Mouse (Mus musculus): ENCODE results near the gene Siae. TPM values are rescaled to one million over a fixed set of nuclear protein-coding genes. Genes with fewer than 3 reads are reported as not detected.
A peak's percentile ranks its signal among the peaks of the same experiment; 100 is the strongest.

Gene Siae
- polyA plus RNA-seq, 1 experiment, result not detected

DNA sequence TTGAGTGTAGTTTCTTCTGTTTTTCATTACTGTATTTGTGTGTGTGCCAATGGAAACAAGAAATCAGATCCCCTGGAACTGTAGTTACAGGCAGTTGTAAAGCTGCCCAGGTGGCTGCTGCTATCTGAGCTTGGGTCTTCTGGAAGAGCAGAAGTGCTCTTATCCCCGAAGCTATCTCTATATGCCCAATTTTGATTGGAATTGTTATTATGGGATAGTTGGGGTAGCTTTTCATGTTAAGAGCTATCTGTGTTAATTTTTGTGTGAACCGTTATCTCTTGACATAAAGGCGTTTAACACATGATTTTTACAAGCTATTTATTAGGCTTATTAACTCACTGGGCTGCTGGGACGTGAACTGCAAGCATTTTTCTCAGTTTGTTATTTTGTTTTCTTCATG, 54.1 kb downstream of the Siae start:
- no peak overlapping the region for H3K27ac ChIP-seq (ENCODE audit: insufficient read depth, low read depth, low read length)
- H3K4me1 ChIP-seq (ENCODE audit: control insufficient read depth, insufficient read depth, low read length), result no peaks in the 10 kb centered on the region
- no peak overlapping the region for H3K4me3 ChIP-seq (ENCODE audit: insufficient read depth, low read depth, low read length)
- TF ChIP-seq CTCF (IDR thresholded peaks at IDR 0.05; ENCODE audit: insufficient read depth, low read depth, low read length) (no peak), POLR2A (IDR thresholded peaks at IDR 0.05; ENCODE audit: insufficient read depth, low read depth, low read length) (no peak)
- 67% methylated on average over 4 of the region's 4 CpGs for WGBS

GRCm38 (mm10) chr9:37613182-37613910, 57.8 kb downstream of the Siae start, which contains the start of gene Spa17:
TSS of gene Spa17 (minus strand) at chr9:37613722.
- TF ChIP-seq POLR2A (IDR thresholded peaks at IDR 0.05; ENCODE audit: insufficient read depth, low read depth, low read length), result peak; percentile 25; the same call in 1 of the 2 replicates
- TF ChIP-seq CTCF (IDR thresholded peaks at IDR 0.05; ENCODE audit: insufficient read depth, low read depth, low read length), result no peak
- Histone ChIP-seq H3K27ac (ENCODE audit: insufficient read depth, low read depth, low read length) (peak within 1 kb of the TSS; percentile 91), H3K4me1 (ENCODE audit: control insufficient read depth, insufficient read depth, low read length) (no peaks in the 10 kb centered on the region), H3K4me3 (ENCODE audit: insufficient read depth, low read depth, low read length) (peak within 1 kb of the TSS; percentile 76)
- under 1% methylated on average over 45 of the region's 45 CpGs for WGBS

DNA sequence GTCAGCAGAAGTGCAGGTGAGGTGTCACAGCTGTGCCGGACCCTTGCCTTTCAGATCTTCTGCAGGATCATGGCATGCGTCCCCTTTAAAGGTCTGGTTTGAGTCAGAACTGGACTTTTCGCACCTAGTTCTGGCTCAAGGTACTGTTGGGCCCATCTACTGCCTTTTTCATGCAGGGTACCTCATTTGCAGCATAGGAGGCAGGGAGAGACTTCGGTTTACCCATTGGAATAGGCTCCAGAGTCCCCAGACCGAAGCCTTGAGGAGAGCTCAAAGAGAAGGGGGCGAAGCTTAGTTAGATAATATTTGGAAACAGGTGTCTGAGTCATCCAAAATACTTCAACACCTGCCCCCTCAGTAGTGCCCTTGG, 58.4 kb downstream of the Siae start:
- peak overlapping the region; percentile 76 for H3K4me3 ChIP-seq (ENCODE audit: insufficient read depth, low read depth, low read length)
- H3K27ac ChIP-seq (ENCODE audit: insufficient read depth, low read depth, low read length), result peak overlapping the region; percentile 28; the same call in 1 of the 2 replicates
- H3K4me1 ChIP-seq (ENCODE audit: control insufficient read depth, insufficient read depth, low read length), result no peaks in the 10 kb centered on the region
- 16% methylated on average over 6 of the region's 6 CpGs for WGBS
- TF ChIP-seq POLR2A (IDR thresholded peaks at IDR 0.05; ENCODE audit: insufficient read depth, low read depth, low read length) (no peak), CTCF (IDR thresholded peaks at IDR 0.05; ENCODE audit: insufficient read depth, low read depth, low read length) (no peak)

DNA sequence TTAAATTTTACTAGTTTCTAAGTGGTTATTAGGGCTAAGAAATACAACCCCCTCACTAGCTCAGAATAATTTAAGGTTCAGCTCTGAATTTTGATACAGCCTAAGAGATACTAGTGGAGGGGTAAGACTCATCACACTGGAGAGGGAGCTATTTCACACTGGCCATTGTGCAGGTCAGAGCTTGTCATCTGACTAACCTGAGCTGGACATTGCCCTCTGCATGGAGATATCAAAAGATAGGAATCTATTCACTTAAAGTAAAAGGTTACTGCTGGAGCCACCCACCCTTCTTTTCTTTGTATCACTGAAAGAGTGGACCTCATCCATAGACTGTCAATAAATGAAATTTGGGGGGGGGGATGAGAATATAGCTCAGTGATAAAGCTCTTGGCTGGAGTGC, 58.8 kb downstream of the Siae start:
- Histone ChIP-seq H3K4me3 (ENCODE audit: insufficient read depth, low read depth, low read length) (no peak overlapping the region), H3K4me1 (ENCODE audit: control insufficient read depth, insufficient read depth, low read length) (no peaks in the 10 kb centered on the region), H3K27ac (ENCODE audit: insufficient read depth, low read depth, low read length) (peak overlapping the region; percentile 28; the same call in 1 of the 2 replicates)
- TF ChIP-seq POLR2A (IDR thresholded peaks at IDR 0.05; ENCODE audit: insufficient read depth, low read depth, low read length) (no peak), CTCF (IDR thresholded peaks at IDR 0.05; ENCODE audit: insufficient read depth, low read depth, low read length) (no peak)

- no peak overlapping the region for H3K4me3 ChIP-seq (ENCODE audit: insufficient read depth, low read depth, low read length)
- H3K27ac ChIP-seq (ENCODE audit: insufficient read depth, low read depth, low read length), result peak overlapping the region; percentile 46; the same call in 1 of the 2 replicates
- 47% methylated on average over 5 of the region's 5 CpGs for WGBS
- no peak for TF ChIP-seq CTCF (IDR thresholded peaks at IDR 0.05; ENCODE audit: insufficient read depth, low read depth, low read length)
- no peak for TF ChIP-seq POLR2A (IDR thresholded peaks at IDR 0.05; ENCODE audit: insufficient read depth, low read depth, low read length)
- H3K4me1 ChIP-seq (ENCODE audit: control insufficient read depth, insufficient read depth, low read length), result no peaks in the 10 kb centered on the region
Observed at GRCm38 (mm10) chr9:37615220-37615619, 59.7 kb downstream of the Siae start.

DNA sequence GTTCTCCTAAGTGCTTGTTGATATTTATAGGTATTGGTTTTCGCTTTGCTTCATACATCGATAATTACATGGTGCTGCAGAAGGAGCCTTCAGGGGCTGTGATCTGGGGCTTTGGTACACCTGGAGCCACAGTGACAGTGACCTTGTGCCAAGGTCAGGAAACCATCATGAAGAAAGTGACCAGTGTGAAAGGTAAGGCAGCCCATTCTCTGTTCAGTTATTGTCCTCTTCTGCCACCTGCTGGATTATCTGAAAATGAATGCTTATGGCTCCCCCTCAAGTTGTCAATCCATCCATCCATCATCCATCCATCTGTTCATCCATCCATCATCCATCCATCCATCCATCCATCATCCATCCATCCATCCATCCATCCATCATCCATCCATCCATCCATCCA, 61.3 kb downstream of the Siae start:
- H3K27ac ChIP-seq (ENCODE audit: insufficient read depth, low read depth, low read length), result no peak overlapping the region
- TF ChIP-seq CTCF (IDR thresholded peaks at IDR 0.05; ENCODE audit: insufficient read depth, low read depth, low read length) (peak; percentile 10; the same call in 1 of the 2 replicates), POLR2A (IDR thresholded peaks at IDR 0.05; ENCODE audit: insufficient read depth, low read depth, low read length) (no peak)

GRCm38 (mm10) chr9:37621290-37621689, 65.8 kb downstream of the Siae start:
- Histone ChIP-seq H3K27ac (ENCODE audit: insufficient read depth, low read depth, low read length) (no peak overlapping the region), H3K4me3 (ENCODE audit: insufficient read depth, low read depth, low read length) (no peak overlapping the region), H3K4me1 (ENCODE audit: control insufficient read depth, insufficient read depth, low read length) (peaks cover 6% of the 10 kb centered on the region)
- no peak for TF ChIP-seq POLR2A (IDR thresholded peaks at IDR 0.05; ENCODE audit: insufficient read depth, low read depth, low read length)
- no peak for TF ChIP-seq CTCF (IDR thresholded peaks at IDR 0.05; ENCODE audit: insufficient read depth, low read depth, low read length)
- WGBS, result 96% methylated on average over 6 of the region's 6 CpGs

More for the DNA sequence above, 61.3 kb downstream of the Siae start:
- Histone ChIP-seq H3K4me3 (ENCODE audit: insufficient read depth, low read depth, low read length) (no peak overlapping the region), H3K4me1 (ENCODE audit: control insufficient read depth, insufficient read depth, low read length) (no peaks in the 10 kb centered on the region)
- 44% methylated on average over 2 of the region's 2 CpGs for WGBS

- no peak for TF ChIP-seq CTCF (IDR thresholded peaks at IDR 0.05; ENCODE audit: insufficient read depth, low read depth, low read length)
- TF ChIP-seq POLR2A (IDR thresholded peaks at IDR 0.05; ENCODE audit: insufficient read depth, low read depth, low read length), result no peak
- H3K27ac ChIP-seq (ENCODE audit: insufficient read depth, low read depth, low read length), result no peak overlapping the region
- WGBS, result 77% methylated on average over 3 of the region's 3 CpGs
- peaks cover 8% of the 10 kb centered on the region for H3K4me1 ChIP-seq (ENCODE audit: control insufficient read depth, insufficient read depth, low read length)
- no peak overlapping the region for H3K4me3 ChIP-seq (ENCODE audit: insufficient read depth, low read depth, low read length)
Observed at GRCm38 (mm10) chr9:37623981-37624380, 68.5 kb downstream of the Siae start.

DNA sequence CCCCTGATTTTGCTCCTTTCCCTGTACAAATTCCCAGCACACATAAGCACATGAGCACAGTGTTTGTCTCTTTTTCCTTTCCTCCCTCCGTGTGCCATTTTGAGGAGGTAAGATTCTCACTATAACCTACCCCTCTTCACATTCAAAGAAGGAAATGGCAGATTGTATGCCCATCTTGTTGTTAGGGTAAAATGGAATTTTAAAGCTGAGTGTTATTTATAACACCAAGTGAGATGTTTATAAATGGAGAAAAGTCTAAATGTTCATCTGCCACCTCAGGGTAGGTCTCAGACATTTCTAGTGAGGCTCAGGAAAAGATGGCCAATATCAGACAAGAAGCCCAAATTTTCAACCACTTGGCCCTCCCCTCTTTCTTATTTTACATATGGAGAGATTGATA, 69.0 kb downstream of the Siae start:
- 80% methylated on average over 1 of the region's 1 CpGs for WGBS

More for the DNA sequence above, 69.0 kb downstream of the Siae start:
- Histone ChIP-seq H3K4me3 (ENCODE audit: insufficient read depth, low read depth, low read length) (no peak overlapping the region), H3K27ac (ENCODE audit: insufficient read depth, low read depth, low read length) (no peak overlapping the region), H3K4me1 (ENCODE audit: control insufficient read depth, insufficient read depth, low read length) (peaks cover 8% of the 10 kb centered on the region)
- no peak for TF ChIP-seq CTCF (IDR thresholded peaks at IDR 0.05; ENCODE audit: insufficient read depth, low read depth, low read length)
- TF ChIP-seq POLR2A (IDR thresholded peaks at IDR 0.05; ENCODE audit: insufficient read depth, low read depth, low read length), result no peak
